Mouse (Mus musculus) neural tube, embryonic 12.5 days (tissue): ENCODE measurements around the gene Gm17019. TPM values are rescaled to one million over a fixed set of nuclear protein-coding genes. Genes with fewer than 3 reads are reported as not detected.
A peak's percentile ranks its signal among the peaks of the same experiment; 100 is the strongest.
"Not testable (repeated sequence)": the region's sequence is repeated elsewhere in the genome, so short reads cannot be mapped to it uniquely, and the experiment has no call there.

Experiments used
- ATAC-seq: fragments of 200-750 bp; cut with Nextera tagmentation; 2 replicates; pipeline ENCODE4 v1.8.0; 2017; ENCODE audit warnings: low read depth, mild to moderate bottlenecking, moderate TSS enrichment, moderate library complexity; ENCODE audit not compliant: low FRiP score
- H3K27ac ChIP-seq: fragments of 300-500 bp; sonication (generic); 2 replicates; pipeline ENCODE4 v1.5.1; 2016
- H3K27me3 ChIP-seq: fragments of 300-500 bp; sonication (generic); replicated peaks from 2 replicates; pipeline ENCODE4 v1.6.1; 2016; ENCODE audit warnings: mild to moderate bottlenecking
- H3K36me3 ChIP-seq: fragments of 300-500 bp; sonication (generic); 2 replicates; pipeline ENCODE4 v1.6.1; 2016; ENCODE audit warnings: mild to moderate bottlenecking
- H3K4me1 ChIP-seq: fragments of 300-500 bp; sonication (generic); 2 replicates; pipeline ENCODE4 v1.6.1; 2016
- H3K4me2 ChIP-seq: fragments of 300-500 bp; sonication (generic); replicated peaks from 2 replicates; pipeline ENCODE4 v1.6.1; 2016; ENCODE audit warnings: mild to moderate bottlenecking
- H3K4me3 ChIP-seq: fragments of 300-500 bp; sonication (generic); 2 replicates; pipeline ENCODE4 v1.5.1; 2016
- H3K9ac ChIP-seq: fragments of 300-500 bp; sonication (generic); 2 replicates; pipeline ENCODE4 v1.6.1; 2016; ENCODE audit warnings: mild to moderate bottlenecking
- H3K9me3 ChIP-seq: fragments of 300-500 bp; sonication (generic); 2 replicates; pipeline ENCODE4 v1.6.1; 2016; ENCODE audit warnings: mild to moderate bottlenecking
- WGBS: fragments of 180-500 bp; shearing (Covaris S2); methylation state at CpG from one replicate; pipeline ENCODE4 v1.1.7; 2016; 5-methylcytosine and 5-hydroxymethylcytosine counted together
- polyA plus RNA-seq: library from polyadenylated mRNA; unstranded; fragments of >200 nt; fragmentation: Nextera tagmentation; extraction: Ambion mirVana; gene quantifications from 2 replicates; pipeline ENCODE4 v1.2.1, GENCODE M21; 2016

Gene Gm17019
- polyA plus RNA-seq, 1 experiment from 2014 or later: not detected

DNA sequence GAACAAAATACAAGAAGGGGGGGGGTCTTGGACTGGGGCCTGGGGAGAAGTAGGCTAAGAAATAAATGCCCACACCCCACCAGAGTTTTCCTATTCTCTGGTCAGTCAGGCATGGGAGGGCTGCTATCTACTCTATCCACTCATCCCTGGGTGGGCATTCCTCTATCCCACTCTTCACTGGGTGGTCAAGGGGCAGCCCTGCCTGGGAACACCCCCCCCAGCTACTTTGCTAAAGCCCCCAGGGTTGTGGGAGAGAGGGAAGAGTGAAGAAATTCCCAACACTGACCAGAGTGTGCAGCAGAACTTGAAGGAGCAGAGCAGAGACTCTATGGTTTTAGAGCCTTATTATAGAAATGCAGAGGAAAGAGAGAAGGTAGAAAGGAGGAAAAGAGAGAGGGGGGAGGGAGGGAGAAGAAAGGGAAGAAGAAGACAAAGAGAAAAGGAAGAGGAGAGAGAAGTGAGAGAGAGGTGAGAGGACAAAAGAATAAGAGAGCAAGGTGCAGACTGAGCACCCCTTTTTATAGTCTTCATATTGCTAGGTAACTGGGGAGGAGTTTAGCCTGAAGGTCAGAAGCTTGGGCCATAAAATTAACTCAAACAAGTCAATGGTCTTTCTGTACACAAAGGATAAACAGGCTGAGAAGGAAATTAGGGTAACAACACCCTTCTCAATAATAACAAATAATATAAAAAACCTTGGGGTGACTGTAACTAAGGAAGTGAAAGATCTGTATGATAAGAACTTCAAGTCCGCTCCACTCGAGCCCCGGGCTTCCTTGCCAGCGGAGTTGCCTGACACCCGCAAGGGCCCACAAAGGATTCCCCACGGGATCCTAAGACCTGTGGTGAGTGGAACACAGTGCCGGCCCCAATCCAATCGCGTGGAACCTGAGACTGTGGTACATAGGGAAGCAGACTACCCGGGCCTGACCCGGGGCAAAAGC lies 21.9 kb downstream of the Gm17019 start:
- H3K9ac ChIP-seq, H3K27me3 ChIP-seq, H3K4me1 ChIP-seq, H3K36me3 ChIP-seq, H3K4me3 ChIP-seq, H3K4me2 ChIP-seq, H3K27ac ChIP-seq: not testable (repeated sequence)
- peak; percentile 53; the same call in 1 of the 2 replicates for ATAC-seq
- WGBS: 84% methylated on average over 11 of the region's 11 CpGs
- peaks cover 24% of the 10 kb centered on the region for H3K9me3 ChIP-seq

DNA sequence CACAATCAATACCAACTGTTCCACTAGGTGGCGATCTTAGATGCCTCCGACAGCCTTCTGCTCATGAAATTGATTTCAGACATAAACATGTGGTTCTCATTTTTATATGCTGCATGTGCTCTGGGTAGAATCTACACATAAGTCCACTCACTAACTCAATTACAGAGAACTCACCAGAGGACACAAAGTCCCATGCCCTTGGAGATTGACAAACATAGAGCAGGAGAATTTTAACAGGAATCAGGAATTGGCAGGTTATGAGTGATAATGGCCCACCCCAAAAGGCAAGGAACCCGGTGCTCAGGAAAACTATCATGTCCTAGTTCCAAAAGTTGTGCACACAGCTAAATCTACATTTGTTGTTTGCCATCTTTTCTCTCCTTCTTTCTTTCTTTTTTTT lies 25.9 kb downstream of the Gm17019 start:
- not testable (repeated sequence) for H3K4me3 ChIP-seq, H3K36me3 ChIP-seq, H3K27ac ChIP-seq, H3K4me1 ChIP-seq, H3K27me3 ChIP-seq, H3K9ac ChIP-seq, H3K4me2 ChIP-seq
- WGBS: 60% methylated on average over 3 of the region's 3 CpGs
- H3K9me3 ChIP-seq: peaks cover 38% of the 10 kb centered on the region
- 0 out of 2 replicates have a peak, but pooled peaks have one; percentile 21 for ATAC-seq

DNA sequence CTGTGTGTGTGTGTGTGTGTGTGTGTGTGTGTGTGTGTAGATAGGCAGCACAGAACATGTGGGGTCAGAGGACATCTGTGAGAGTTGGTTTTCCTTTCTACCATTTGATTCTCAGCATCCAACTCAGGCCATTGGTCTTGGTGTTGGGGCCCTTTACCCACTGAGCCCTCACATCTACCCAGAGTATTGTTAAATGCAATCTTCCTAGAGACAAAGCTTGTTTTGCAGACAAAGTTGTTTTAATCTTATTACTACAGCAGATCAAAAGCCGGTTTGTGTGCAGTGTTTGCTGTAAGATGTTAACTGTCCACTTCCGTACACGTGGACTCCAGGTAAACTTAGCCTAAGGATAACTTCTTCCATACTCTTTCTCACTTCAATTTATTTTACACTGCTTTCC lies 26.5 kb downstream of the Gm17019 start:
- not testable (repeated sequence) for H3K36me3 ChIP-seq, H3K4me1 ChIP-seq, H3K4me2 ChIP-seq, ATAC-seq, H3K9ac ChIP-seq, H3K4me3 ChIP-seq, H3K27me3 ChIP-seq, H3K27ac ChIP-seq
- 67% methylated on average over 3 of the region's 3 CpGs for WGBS
- peaks cover 34% of the 10 kb centered on the region for H3K9me3 ChIP-seq

DNA sequence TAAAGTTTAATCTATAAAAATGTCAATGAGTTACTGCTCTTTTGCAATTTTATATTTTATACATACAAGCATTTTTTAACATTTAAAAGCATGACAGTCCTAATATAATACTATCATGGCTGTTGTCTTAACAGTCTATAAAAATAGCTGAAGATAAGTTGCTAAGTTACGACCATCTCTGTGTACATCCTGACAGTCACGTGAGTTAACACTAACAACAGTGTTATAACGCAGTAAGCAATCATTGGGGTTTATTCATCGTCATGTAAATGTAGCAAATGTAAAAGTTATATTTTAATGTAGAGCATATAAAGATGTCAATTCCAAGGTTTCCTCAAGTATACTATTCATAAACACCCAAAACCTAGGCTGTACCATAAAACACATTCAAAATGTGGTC lies 27.2 kb downstream of the Gm17019 start:
- H3K36me3 ChIP-seq, H3K4me3 ChIP-seq, H3K27ac ChIP-seq, H3K9ac ChIP-seq, H3K4me2 ChIP-seq, H3K27me3 ChIP-seq, H3K4me1 ChIP-seq: not testable (repeated sequence)
- peak; percentile 52; the same call in 1 of the 2 replicates for ATAC-seq
- peaks cover 27% of the 10 kb centered on the region for H3K9me3 ChIP-seq
- 63% methylated on average over 3 of the region's 4 CpGs for WGBS

DNA sequence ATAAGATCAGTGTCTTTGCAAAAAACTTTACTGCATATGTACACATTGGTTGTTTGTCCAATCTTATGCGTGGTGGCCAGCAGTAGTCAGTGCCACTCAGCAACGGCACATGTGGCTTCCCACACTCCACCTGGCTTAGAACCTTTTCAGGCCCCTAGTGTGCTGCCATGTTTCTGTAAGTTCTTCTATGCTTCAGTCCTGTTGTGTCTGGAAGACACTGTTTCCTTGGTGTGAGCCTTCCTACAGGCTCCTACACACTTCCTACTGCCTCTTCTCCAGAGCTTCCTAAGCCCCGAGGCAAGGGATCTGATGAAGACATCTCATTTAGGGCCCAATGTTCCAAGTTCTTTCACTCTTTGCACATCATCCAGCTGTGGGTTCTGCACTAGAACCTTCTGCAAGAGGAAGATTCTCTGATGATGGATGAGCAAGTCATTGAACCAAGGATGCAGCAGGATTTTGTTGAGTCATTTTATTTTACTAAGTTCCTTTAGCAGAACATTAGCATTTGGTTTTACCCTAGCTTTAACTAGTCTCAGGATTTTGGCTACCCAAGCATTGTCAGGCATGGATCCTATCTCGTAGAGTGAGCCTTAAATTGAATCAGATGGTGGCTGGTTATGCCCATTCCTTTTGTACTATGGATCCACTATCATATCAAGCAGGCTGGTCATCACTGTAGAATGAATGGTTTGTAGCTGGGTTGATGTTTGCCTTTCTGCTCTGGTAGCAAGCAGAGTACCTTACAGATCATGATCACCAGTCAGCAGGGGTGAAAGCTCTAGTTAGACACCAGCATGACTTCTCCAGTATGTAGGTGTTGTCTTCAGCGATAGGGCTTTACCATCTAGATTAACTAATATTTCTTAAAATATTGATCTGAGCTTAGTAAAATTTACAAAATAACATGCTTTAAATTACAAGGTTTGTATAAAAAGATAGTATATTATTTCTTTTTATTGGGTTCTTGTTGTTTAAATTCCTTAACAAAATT lies 27.9 kb downstream of the Gm17019 start:
- H3K36me3 ChIP-seq, H3K27ac ChIP-seq, H3K27me3 ChIP-seq, H3K4me1 ChIP-seq, H3K4me3 ChIP-seq, H3K4me2 ChIP-seq, H3K9ac ChIP-seq: not testable (repeated sequence)
- H3K9me3 ChIP-seq: peaks cover 29% of the 10 kb centered on the region
- peak; percentile 87 for ATAC-seq
- WGBS: 81% methylated on average over 5 of the region's 5 CpGs

DNA sequence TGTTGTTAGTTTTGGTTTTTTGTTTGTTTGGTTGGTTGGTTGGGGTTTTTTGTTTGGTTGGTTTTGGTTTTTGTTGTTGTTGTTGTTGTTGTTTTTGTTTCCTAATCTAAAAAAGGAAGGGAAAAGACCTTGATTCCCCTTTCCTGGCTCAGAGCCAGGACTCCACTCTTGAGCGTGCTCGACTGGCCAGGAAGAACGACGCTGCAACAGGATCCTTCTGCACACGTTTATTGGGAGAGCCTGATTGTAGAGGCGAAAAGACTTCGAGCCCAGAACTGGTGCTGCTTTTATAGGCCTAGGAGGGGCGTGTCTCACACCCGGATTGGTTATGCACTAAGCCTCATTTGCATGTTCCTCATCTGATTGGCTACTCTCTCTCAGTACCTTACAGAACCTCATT lies 34.7 kb downstream of the Gm17019 start:
- H3K4me2 ChIP-seq, H3K9ac ChIP-seq, H3K27me3 ChIP-seq, H3K4me1 ChIP-seq, H3K36me3 ChIP-seq, H3K27ac ChIP-seq, H3K4me3 ChIP-seq: not testable (repeated sequence)
- peak; percentile 53 for ATAC-seq
- H3K9me3 ChIP-seq: peaks cover 31% of the 10 kb centered on the region
- WGBS: 80% methylated on average over 9 of the region's 9 CpGs

DNA sequence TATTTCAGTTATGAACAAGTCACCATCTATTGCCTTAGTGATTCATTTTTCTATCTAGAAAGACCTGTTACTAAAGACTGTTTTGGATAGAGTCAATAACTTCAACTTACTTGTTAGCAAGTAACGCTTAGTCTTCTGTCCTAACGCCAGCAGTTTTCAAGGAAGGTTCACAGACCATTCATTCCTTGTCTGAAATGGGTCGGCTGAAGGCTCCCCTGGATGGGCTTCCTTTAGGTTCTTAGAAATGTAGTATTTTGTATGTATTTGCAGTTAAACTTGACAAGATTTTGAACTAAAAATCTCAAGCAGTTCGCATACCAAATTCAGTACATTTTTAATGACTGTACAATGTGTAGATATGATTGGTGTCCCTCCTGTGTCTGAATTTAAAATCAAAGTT lies 35.2 kb downstream of the Gm17019 start:
- not testable (repeated sequence) for H3K4me3 ChIP-seq, H3K27ac ChIP-seq, H3K27me3 ChIP-seq, H3K36me3 ChIP-seq, H3K9ac ChIP-seq, H3K4me2 ChIP-seq, H3K4me1 ChIP-seq
- peaks cover 29% of the 10 kb centered on the region for H3K9me3 ChIP-seq
- WGBS: 86% methylated on average over 4 of the region's 4 CpGs
- ATAC-seq: 0 out of 2 replicates have a peak, but pooled peaks have one; percentile 37

DNA sequence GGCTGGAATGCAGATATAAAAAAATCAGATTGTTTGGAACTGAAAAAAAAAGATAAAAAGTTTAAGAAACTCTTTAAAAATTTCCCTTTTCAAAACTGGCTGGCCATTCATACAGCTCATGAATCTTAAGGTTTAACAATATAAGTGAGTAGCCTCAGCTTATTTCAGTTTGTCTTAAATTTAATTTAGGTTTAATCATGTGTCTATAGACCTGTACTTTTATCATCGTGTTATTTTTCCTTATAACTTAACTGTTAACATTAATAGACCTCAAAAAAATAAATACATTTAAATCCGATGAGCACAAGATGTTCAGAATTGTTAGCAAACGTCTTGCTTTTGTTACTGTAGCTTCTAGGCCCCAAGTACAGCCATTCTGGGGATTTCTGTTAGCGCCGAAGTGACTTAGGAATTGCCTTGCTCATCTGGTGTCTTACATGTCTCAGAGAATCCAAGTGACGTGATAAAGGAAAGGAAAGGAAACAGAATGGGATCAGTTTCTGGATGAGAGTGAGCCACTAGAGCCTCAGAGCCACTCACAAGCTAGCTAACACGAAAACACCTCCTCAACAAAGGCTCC lies 36.0 kb downstream of the Gm17019 start:
- not testable (repeated sequence) for H3K4me2 ChIP-seq, ATAC-seq, H3K4me1 ChIP-seq, H3K27me3 ChIP-seq, H3K9ac ChIP-seq, H3K27ac ChIP-seq, H3K4me3 ChIP-seq, H3K36me3 ChIP-seq
- peaks cover 25% of the 10 kb centered on the region for H3K9me3 ChIP-seq
- 71% methylated on average over 7 of the region's 7 CpGs for WGBS

DNA sequence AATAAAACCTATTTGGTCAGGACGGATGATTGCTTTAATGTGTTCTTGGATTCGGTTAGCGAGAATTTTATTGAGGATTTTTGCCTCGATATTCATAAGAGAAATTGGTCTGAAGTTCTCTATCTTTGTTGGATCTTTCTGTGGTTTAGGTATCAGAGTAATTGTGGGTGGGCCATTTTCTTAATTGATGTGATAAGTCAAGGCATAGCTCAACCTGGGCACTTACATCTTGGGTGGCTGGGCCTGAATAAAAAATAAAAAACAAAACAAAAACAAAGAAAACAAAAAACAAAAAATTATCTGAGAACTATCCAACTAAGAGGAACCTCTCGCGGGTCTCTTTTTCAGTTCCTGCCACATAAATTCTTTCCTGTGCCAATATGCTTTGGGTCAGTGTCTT lies 38.7 kb downstream of the Gm17019 start:
- ATAC-seq: peak; percentile 65; the same call in 1 of the 2 replicates
- H3K4me2 ChIP-seq: not testable (repeated sequence)
- WGBS: 88% methylated on average over 6 of the region's 6 CpGs

DNA sequence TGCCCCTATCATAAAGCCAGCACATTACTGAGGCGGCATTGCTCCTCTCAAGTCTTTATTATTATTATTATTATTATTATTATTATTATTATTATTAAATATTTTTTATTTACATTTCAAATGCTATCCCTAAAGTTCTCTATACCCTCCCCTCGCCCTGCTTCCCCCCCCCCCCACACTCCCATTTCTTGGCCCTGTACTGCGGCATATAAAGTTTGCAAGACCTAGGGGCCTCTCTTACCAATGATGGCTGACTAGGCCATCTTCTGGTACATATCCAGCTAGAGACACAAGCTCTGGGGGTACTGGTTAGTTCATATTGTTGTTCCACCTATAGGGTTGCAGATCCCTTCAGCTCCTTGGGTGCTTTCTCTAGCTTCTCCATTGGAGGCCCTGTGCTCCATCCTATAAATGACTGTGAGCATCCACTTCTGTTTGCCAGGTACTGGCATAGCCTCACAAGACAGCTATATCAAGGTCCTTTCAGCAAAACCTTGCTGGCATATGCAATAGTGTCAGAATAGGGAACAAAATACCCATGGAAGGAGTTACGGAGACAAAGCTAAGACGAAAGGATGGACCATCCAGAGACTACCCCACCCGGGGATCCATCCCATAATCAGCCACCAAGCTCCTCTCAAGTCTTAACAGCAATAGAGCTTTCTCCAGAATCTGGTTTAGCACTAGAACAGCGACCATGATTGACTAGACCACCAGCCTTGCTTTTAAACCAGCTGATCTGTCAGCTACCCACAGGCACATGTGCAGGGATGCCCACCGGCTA lies 42.2 kb downstream of the Gm17019 start:
- not testable (repeated sequence) for ATAC-seq
- 81% methylated on average over 8 of the region's 8 CpGs for WGBS

More for the DNA sequence above, 38.7 kb downstream of the Gm17019 start:
- H3K9me3 ChIP-seq: peaks cover 24% of the 10 kb centered on the region
- not testable (repeated sequence) for H3K9ac ChIP-seq, H3K36me3 ChIP-seq, H3K27ac ChIP-seq, H3K4me1 ChIP-seq, H3K4me3 ChIP-seq, H3K27me3 ChIP-seq

DNA sequence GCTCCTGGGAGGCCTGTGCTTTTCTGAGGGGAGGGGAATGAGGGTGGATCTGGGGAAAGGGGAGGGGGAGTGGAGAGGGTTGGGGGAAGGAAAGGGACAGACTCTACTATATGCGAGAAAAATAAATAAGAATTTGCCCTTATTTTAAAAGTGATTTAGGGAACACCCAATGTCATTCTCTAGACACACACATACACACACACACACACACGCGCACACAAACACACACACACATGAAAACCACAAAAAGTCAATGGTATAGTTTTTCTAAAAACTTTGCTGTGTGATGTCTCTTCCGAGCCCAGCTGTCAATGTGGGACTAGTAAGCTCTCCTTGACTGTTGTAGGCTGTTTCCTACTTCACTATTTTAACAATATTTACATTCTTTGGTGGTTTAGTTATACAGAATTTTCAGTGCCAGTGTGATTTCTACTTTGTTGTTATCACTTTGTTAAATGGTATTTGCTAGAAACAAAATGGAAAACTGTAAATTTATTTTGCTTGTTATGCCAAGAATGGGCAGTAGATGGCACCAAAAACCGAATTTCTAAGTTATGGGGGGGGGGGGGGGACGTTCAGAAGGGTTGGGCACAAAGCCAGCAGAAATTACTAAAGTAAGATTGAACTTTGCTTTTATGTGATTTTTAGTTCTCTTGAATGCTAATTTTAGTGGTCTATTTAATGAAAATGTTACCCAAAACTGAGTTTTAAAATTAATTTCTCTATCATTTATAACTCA lies 46.0 kb downstream of the Gm17019 start:
- not testable (repeated sequence) for H3K9ac ChIP-seq, H3K36me3 ChIP-seq, H3K27me3 ChIP-seq, H3K4me3 ChIP-seq, H3K27ac ChIP-seq, H3K4me2 ChIP-seq, H3K4me1 ChIP-seq
- 43% methylated on average over 6 of the region's 6 CpGs for WGBS
- ATAC-seq: peak; percentile 63; the same call in 1 of the 2 replicates
- peaks cover 13% of the 10 kb centered on the region for H3K9me3 ChIP-seq

More for the DNA sequence above, 42.2 kb downstream of the Gm17019 start:
- H3K4me3 ChIP-seq, H3K4me2 ChIP-seq, H3K27ac ChIP-seq, H3K4me1 ChIP-seq, H3K9ac ChIP-seq, H3K36me3 ChIP-seq, H3K27me3 ChIP-seq: not testable (repeated sequence)
- H3K9me3 ChIP-seq: peaks cover 11% of the 10 kb centered on the region
